Mouse (Mus musculus) spleen, adult 10 weeks (tissue): ENCODE measurements around the gene Gm21822. TPM values are rescaled to one million over a fixed set of nuclear protein-coding genes. Genes with fewer than 3 reads are reported as not detected.

ENCODE experiments used
- polyA plus RNA-seq: library from polyadenylated mRNA; stranded (reverse); fragments of 350-450 nt; fragmentation: Illumina TruSeq; extraction: RNeasy Lipid Tissue Mini Kit (QIAGEN cat#74804); gene quantifications from one replicate; pipeline ENCODE4 v1.2.3, GENCODE M21; 2015; ENCODE audit warnings: low replicate concordance; ENCODE audit not compliant: insufficient read depth

Gm21822 gene
- polyA plus RNA-seq, result not detected

DNA sequence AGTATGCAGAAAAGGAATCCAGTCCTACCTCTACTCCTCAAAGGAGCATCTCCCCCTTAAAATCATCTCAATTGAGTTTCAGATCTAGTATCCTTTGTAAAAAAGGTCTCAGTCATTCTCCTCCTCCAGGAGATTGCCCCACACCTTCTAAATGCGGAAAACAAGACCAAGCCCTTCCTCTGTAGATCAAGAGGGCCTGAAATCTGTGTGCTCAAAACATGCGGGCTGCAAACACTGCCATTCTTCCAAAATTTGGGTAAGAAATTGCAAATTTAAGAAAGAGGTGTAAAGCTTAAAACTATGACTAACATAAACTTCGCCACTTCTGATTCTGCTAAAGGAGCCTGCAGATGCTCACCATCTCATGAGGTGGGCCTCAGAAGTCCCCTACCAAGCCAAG, at the start of gene Gm21822:
Gene Gm21822, plus strand, starts transcription at position 301 of the 400 bp plus-strand sequence.

